Mouse (Mus musculus) G1E (cell line): ENCODE measurements around the gene Palm2.

ENCODE experiments used
- CTCF ChIP-seq: IDR thresholded peaks from 2 replicates; pipeline ENCODE4 v1.5.1; 2012; ENCODE audit warnings: low read depth, low read length, inconsistent platforms, mixed read lengths
- GATA1 ChIP-seq: IDR thresholded peaks from 2 replicates; pipeline ENCODE4 v1.6.1; 2012; ENCODE audit warnings: borderline replicate concordance, low read length, inconsistent platforms, mixed read lengths
- POLR2AphosphoS5 ChIP-seq: IDR thresholded peaks from 2 replicates; pipeline ENCODE4 v1.6.1; 2012; ENCODE audit warnings: low read depth, low read length, inconsistent platforms; ENCODE audit not compliant: insufficient replicate concordance

GRCm38 (mm10) chr4:57640222-57640621 is 206.2 kb downstream of the Palm2 start:
- TF ChIP-seq GATA1: no peak
- no peak for TF ChIP-seq CTCF
- TF ChIP-seq POLR2AphosphoS5: no peak
